Mouse (Mus musculus) heart, adult 2 months (tissue): Measurements from ENCODE around the gene Hoxb7. TPM values are rescaled to one million over a fixed set of nuclear protein-coding genes. Genes with fewer than 3 reads are reported as not detected.
A peak's percentile ranks its signal among the peaks of the same experiment; 100 is the strongest.

ENCODE experiments used
- DNase-seq, 2 experiments: peaks; one replicate each; pipeline ENCODE4 v3.0.0; 2021
- H3K27ac ChIP-seq: fragments of 200-600 bp; 2 replicates; pipeline ENCODE4 v1.8.1; 2022
- H3K27me3 ChIP-seq: fragments of 200-500 bp; 2 replicates; pipeline ENCODE4 v1.6.1; 2012; ENCODE audit warnings: mild to moderate bottlenecking, low read length, inconsistent platforms, mixed read lengths; ENCODE audit not compliant: control insufficient read depth, insufficient read depth
- H3K36me3 ChIP-seq: fragments of 200-500 bp; 2 replicates; pipeline ENCODE4 v1.6.1; 2012; ENCODE audit warnings: low read length, inconsistent platforms; ENCODE audit not compliant: control insufficient read depth, insufficient read depth
- H3K4me1 ChIP-seq: fragments of 200-500 bp; 2 replicates; pipeline ENCODE4 v1.6.1; 2011; ENCODE audit warnings: low read length; ENCODE audit not compliant: control insufficient read depth, insufficient read depth
- H3K4me3 ChIP-seq: fragments of 200-600 bp; 2 replicates; pipeline ENCODE4 v1.8.1; 2022
- H3K79me2 ChIP-seq: fragments of 200-500 bp; replicated peaks from 2 replicates; pipeline ENCODE4 v1.6.1; 2012; ENCODE audit warnings: mild to moderate bottlenecking, inconsistent platforms, low read length, moderate library complexity, mixed read lengths; ENCODE audit not compliant: control insufficient read depth, insufficient read depth
- H3K9ac ChIP-seq: fragments of 200-500 bp; 2 replicates; pipeline ENCODE4 v1.6.1; 2012; ENCODE audit warnings: low read depth, mild to moderate bottlenecking, control low read depth, inconsistent platforms, low read length, mixed read lengths
- CTCF ChIP-seq: fragments of 200-600 bp; IDR thresholded peaks from 2 replicates; pipeline ENCODE4 v1.8.1; 2022; ENCODE audit warnings: antibody characterized with exemption, mild to moderate bottlenecking, moderate library complexity
- EP300 ChIP-seq: fragments of 200-500 bp; IDR thresholded peaks from 2 replicates; pipeline ENCODE4 v1.6.1; 2011; ENCODE audit warnings: low read depth, low read length, control low read depth; ENCODE audit not compliant: insufficient read depth
- POLR2A ChIP-seq: fragments of 200-500 bp; IDR thresholded peaks from 2 replicates; pipeline ENCODE4 v1.6.1; 2011; ENCODE audit warnings: mild to moderate bottlenecking, low read depth, low read length, control low read depth; ENCODE audit not compliant: insufficient read depth
- WGBS: fragments of 180-500 bp; shearing (Covaris S2); methylation state at CpG from one replicate; pipeline ENCODE4 v1.1.7; 2018; 5-methylcytosine and 5-hydroxymethylcytosine counted together
- intact Hi-C: fragments of 180-260 bp; cut with DNase I; formaldehyde crosslinking; loops from one replicate; pipeline ENCODE4 v1.15.1; 2025
- polyA plus RNA-seq: library from polyadenylated mRNA; depleted of rRNA; stranded (reverse); fragments of >200 nt; gene quantifications from 2 replicates; pipeline ENCODE4 v1.2.3, GENCODE M21; 2012
- total RNA-seq, 2 experiments: library from RNA; stranded (reverse); gene quantifications; 2 replicates each; pipeline ENCODE4 v1.2.3; 2021

The Hoxb7 gene
- total and polyA plus RNA-seq, 3 experiments, result not detected

- Histone ChIP-seq H3K9ac (no peak overlapping the region), H3K27ac (no peak overlapping the region), H3K36me3 (no peaks in the 10 kb centered on the region), H3K79me2 (no peaks in the 10 kb centered on the region), H3K4me3 (no peak overlapping the region), H3K27me3 (peaks cover 50% of the 10 kb centered on the region), H3K4me1 (no peaks in the 10 kb centered on the region)
- no peak for DNase-seq
- WGBS, result 15% methylated on average over 10 of the region's 10 CpGs
- TF ChIP-seq POLR2A, result no peak
- no peak for TF ChIP-seq EP300
- no peak for TF ChIP-seq CTCF
- intact Hi-C loops, result loop anchor here (5.0 kb wide), 2 partner anchors 236 to 251 kb away; no protein-coding TSS in a partner anchor
Observed at GRCm38 (mm10) chr11:96301064-96301431, 14.6 kb downstream of the Hoxb7 start.

DNA sequence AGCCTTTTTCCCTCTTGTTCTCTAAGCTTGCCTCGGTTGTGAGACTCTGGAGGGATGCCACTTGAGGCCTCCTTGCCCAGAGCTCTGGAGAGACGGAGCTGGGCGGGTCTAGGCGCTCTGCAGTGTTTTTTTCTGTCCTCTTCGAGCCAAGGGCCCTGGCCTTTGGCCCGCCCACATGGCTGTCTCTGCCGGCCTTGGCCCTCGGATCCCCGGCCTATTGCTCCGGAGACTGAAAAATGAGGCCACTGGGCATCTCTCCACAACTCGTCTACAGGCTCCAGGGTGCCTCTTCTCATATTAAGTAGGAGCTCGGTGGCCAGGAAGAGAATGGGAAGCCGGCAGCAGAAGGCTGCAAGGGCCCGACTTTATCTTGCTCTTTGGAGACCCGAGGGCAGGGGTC lies 15.4 kb downstream of the Hoxb7 start:
- Histone ChIP-seq H3K9ac (no peak overlapping the region), H3K4me3 (no peak overlapping the region), H3K36me3 (no peaks in the 10 kb centered on the region), H3K27ac (no peak overlapping the region), H3K79me2 (no peaks in the 10 kb centered on the region), H3K4me1 (no peaks in the 10 kb centered on the region), H3K27me3 (peaks cover 48% of the 10 kb centered on the region)
- no peak for DNase-seq
- TF ChIP-seq POLR2A, result no peak
- TF ChIP-seq CTCF, result no peak
- TF ChIP-seq EP300, result no peak
- intact Hi-C loops, result loop anchor here (5.0 kb wide), 2 partner anchors 235 to 250 kb away; no protein-coding TSS in a partner anchor
- 14% methylated on average over 15 of the region's 15 CpGs for WGBS

DNA sequence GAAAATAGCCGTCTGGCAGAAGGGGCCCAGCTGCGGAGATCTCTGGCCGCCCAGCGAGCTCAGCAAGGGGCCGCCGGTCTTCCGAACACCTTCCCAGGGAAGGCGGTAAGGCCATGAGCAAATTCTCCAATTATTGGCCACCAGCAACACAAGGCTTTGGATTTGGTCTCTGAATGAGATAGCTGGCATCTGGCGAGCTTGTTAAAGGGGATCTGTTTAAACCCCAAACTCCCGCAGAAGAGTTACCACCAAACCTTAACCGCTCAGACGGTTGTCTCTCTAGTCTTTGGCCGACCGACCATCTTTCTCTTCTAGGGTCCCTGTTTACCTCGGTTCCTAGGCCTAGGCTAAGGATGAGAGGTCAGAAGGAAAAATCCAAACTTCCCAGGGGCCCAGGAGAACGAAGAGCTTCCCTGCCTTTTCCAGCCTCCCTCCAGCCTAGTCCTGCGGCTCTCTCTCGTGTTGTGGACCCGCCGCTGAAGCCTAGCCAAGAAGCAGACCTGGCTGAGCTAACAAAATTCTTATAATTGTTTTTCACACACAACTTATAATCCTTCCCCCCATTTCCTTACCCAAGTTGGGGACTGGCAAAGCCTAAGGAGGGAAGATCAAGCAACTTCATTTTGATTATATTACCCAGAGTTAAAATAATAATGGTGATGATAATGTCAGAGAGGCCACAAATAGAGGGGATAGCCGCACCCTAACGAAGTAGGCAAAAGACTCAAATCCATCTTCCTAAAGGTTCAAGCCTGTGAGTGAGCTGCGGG lies 16.1 kb downstream of the Hoxb7 start:
- WGBS, result 22% methylated on average over 23 of the region's 23 CpGs
- no peaks in the 10 kb centered on the region for H3K36me3 ChIP-seq
- peaks cover 43% of the 10 kb centered on the region for H3K27me3 ChIP-seq
- intact Hi-C loops, result loop anchor here (1.0 to 5.0 kb wide), 3 partner anchors 105 to 250 kb away; no protein-coding TSS in a partner anchor
- DNase-seq, result no peak
- H3K27ac ChIP-seq, result no peak overlapping the region
- no peak overlapping the region for H3K9ac ChIP-seq
- H3K79me2 ChIP-seq, result no peaks in the 10 kb centered on the region
- no peak overlapping the region for H3K4me3 ChIP-seq
- H3K4me1 ChIP-seq, result no peaks in the 10 kb centered on the region
- TF ChIP-seq CTCF, result no peak
- no peak for TF ChIP-seq POLR2A
- no peak for TF ChIP-seq EP300

- peak; percentile 59 to 77 for DNase-seq
- WGBS, result 2% methylated on average over 69 of the region's 69 CpGs
- Histone ChIP-seq H3K27ac (peak within 1 kb of the TSS; percentile 2; the same call in 1 of the 2 replicates), H3K79me2 (no peaks in the 10 kb centered on the region), H3K27me3 (peaks cover 41% of the 10 kb centered on the region), H3K36me3 (no peaks in the 10 kb centered on the region), H3K4me3 (peak within 1 kb of the TSS; percentile 33), H3K4me1 (no peaks in the 10 kb centered on the region), H3K9ac (peak within 1 kb of the TSS; percentile 40)
- intact Hi-C loops, result loop anchor here (1.0 to 5.0 kb wide), 3 partner anchors 104 to 249 kb away; no protein-coding TSS in a partner anchor
- TF ChIP-seq CTCF (peak; percentile 83), EP300 (no peak), POLR2A (no peak)
Observed at GRCm38 (mm10) chr11:96303151-96304099, 17.0 kb downstream of the Hoxb7 start, which contains the start of gene Hoxb5. Gene Hoxb5 (plus strand): TSS chr11:96303336.

DNA sequence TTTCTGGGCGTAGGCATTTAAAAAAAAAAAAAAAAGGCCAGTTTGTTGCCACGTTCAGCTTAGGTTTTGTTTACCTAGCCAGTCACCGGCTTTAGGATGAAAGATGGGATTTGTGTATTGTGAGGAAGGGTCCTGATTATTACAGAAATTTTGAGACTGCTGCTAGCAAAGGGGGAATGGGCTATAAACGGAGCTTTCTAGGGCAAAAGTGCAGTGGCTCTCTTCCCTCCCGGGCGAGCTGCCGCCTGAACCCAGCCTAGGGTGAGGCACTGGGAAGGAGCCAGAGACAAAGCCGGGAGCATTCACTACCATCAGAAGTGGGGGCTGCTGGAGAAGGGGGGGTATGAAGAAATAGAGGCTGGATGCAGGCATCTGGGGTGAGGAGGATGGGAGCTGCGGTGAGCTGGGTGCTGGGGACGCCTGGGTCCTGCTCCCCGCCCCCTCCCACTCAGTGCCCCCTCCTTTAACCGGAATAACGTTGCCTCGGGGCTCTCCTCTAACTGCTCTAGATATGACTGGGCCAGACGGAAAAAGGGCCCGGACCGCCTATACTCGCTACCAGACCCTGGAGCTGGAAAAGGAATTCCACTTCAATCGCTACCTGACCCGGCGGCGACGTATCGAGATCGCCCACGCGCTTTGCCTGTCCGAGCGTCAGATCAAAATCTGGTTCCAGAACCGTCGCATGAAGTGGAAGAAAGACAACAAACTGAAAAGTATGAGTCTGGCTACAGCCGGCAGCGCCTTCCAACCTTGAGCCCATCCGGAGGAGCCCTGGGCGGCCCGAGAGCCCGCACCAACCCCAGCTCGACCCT lies 18.2 kb downstream of the Hoxb7 start:
- Histone ChIP-seq H3K9ac (0 out of 2 replicates have a peak overlapping the region, but pooled peaks have one; percentile 14), H3K4me1 (no peaks in the 10 kb centered on the region), H3K27me3 (peaks cover 33% of the 10 kb centered on the region), H3K36me3 (no peaks in the 10 kb centered on the region), H3K79me2 (no peaks in the 10 kb centered on the region), H3K27ac (no peak overlapping the region), H3K4me3 (no peak overlapping the region; the same call in 1 of the 2 replicates)
- DNase-seq, result no peak
- intact Hi-C loops, result loop anchor here (5.0 kb wide), 2 partner anchors 233 to 248 kb away; no protein-coding TSS in a partner anchor
- WGBS, result 11% methylated on average over 38 of the region's 38 CpGs
- no peak for TF ChIP-seq CTCF
- no peak for TF ChIP-seq EP300
- no peak for TF ChIP-seq POLR2A
